29 mouse cellular contexts compared by ENCODE assay signal in the genomic region with DNA sequence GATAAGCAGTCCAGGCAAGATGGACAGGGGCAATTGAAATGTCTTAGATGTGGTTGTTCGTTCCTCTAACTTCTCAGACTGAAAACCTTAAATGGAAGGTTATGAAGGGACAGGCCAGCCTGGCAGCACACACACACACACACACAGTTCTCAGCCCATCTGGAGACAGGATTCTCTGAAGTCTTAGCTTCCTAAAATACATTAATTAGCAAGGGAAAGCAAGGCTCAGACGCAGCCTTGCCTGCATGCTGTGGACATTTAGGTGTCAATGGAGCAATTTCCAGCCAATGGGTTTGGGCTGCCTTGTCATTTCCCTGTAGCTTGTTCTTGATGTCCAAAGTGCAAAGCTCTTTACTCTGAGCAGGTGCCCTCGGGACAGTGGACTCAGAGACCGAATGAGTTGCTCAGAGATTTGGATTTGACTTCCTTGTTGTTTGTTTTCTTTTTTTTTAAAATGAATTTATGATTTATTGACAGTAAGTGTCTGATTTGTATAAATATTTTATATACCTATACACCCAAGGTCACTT.
DNase-seq lines count a peak whose midpoint lies in the region; ATAC-seq and TF ChIP-seq lines count a peak whose summit lies in the region.
"Had no signal": no experiment of that assay in that cellular context is flagged by ENCODE, and none has a peak within 500 bp of the region (broad histone marks: within the 10 kb centered on the region; RNA-seq: fewer than 3 reads in every experiment).

No protein-coding gene starts in this region.

- no peaks in the 10 kb centered on the region for H3K27me3 ChIP-seq in kidney, embryonic 16.5 days (ENCODE audit: insufficient read depth, low read length)
- H3K27me3 ChIP-seq in intestine, embryonic 15.5 days (replicated peaks): no peaks in the 10 kb centered on the region
- H3K27me3 ChIP-seq in small intestine, adult 2 months (ENCODE audit: control insufficient read depth, insufficient read depth, low read length): no peaks in the 10 kb centered on the region
- H3K27me3 ChIP-seq: forebrain, embryonic 12.5 days; forebrain, embryonic 15.5 days; hindbrain, embryonic 13.5 days had no signal

- DNase-seq in heart, adult 11 months: peak; percentile 44
- no peak for DNase-seq in heart, postnatal 14 days
- peak; percentile 30 to 40 for DNase-seq in kidney, postnatal 36 days
- no peak for DNase-seq in heart, postnatal 36 days
- DNase-seq: adrenal gland, postnatal 10 days; B cell, adult 2 months; cerebellum, adult 11-12 months; cerebellum, adult 8-10 months; cerebellum, postnatal 10 days; cerebellum, postnatal 36 days; embryo, embryonic 11 days; gastrocnemius, adult 2 months; gastrocnemius, postnatal 14 days; heart, adult 2 months had no signal

- H3K9ac ChIP-seq in kidney, embryonic 16.5 days (replicated peaks; ENCODE audit: low read length): no peak overlapping the region
- H3K9ac ChIP-seq in intestine, embryonic 15.5 days: no peak overlapping the region
- H3K9ac ChIP-seq: embryonic facial prominence, embryonic 13.5 days; forebrain, embryonic 12.5 days; forebrain, embryonic 15.5 days; heart, embryonic 13.5 days; hindbrain, embryonic 13.5 days had no signal

- intact Hi-C loops in heart, postnatal 14 days (cut with DNase I): no loop called here
- intact Hi-C loops in heart, postnatal 36 days (cut with DNase I): no loop called here

- no peaks in the 10 kb centered on the region for H3K4me1 ChIP-seq in kidney, embryonic 16.5 days (ENCODE audit: insufficient read depth, low read length)
- no peaks in the 10 kb centered on the region for H3K4me1 ChIP-seq in intestine, embryonic 15.5 days (replicated peaks)
- peaks cover 5% of the 10 kb centered on the region for H3K4me1 ChIP-seq in small intestine, adult 2 months (ENCODE audit: control insufficient read depth, insufficient read depth, insufficient read length, low read length)
- H3K4me1 ChIP-seq: embryonic facial prominence, embryonic 13.5 days; heart, embryonic 10.5 days; heart, embryonic 13.5 days; hindbrain, embryonic 10.5 days had no signal

- ATAC-seq in kidney, embryonic 16.5 days (ENCODE audit: low FRiP score, low TSS enrichment): no peak
- peak; percentile 83 for ATAC-seq in intestine, embryonic 15.5 days
- ATAC-seq: forebrain, embryonic 15.5 days; hindbrain, embryonic 16.5 days; Patski had no signal

- TF ChIP-seq POLR2A in small intestine, adult 2 months (IDR thresholded peaks at IDR 0.05; ENCODE audit: low read depth, low read length): no peak

- H3K4me3 ChIP-seq in kidney, embryonic 16.5 days (ENCODE audit: low read length): no peak overlapping the region
- no peak overlapping the region for H3K4me3 ChIP-seq in intestine, embryonic 15.5 days (replicated peaks)
- no peak overlapping the region for H3K4me3 ChIP-seq in small intestine, adult 2 months (ENCODE audit: low read depth, low read length)
- H3K4me3 ChIP-seq: embryonic facial prominence, embryonic 10.5 days; embryonic facial prominence, embryonic 13.5 days; erythroblast, embryonic 14.5 days; forebrain, embryonic 12.5 days; forebrain, embryonic 15.5 days; gastrocnemius, adult 2 months; heart, adult 2 months; heart, embryonic 10.5 days; heart, embryonic 13.5 days; hindbrain, embryonic 10.5 days; hindbrain, embryonic 13.5 days had no signal

- H3K4me2 ChIP-seq in kidney, embryonic 16.5 days (replicated peaks; ENCODE audit: low read depth, low read length): no peak overlapping the region
- H3K4me2 ChIP-seq in intestine, embryonic 15.5 days (replicated peaks): no peak overlapping the region
- H3K4me2 ChIP-seq: embryonic facial prominence, embryonic 13.5 days; forebrain, embryonic 12.5 days; forebrain, embryonic 15.5 days; heart, embryonic 13.5 days; hindbrain, embryonic 13.5 days had no signal

- no peaks in the 10 kb centered on the region for H3K9me3 ChIP-seq in kidney, embryonic 16.5 days (ENCODE audit: low read length)
- H3K9me3 ChIP-seq in intestine, embryonic 15.5 days: no peaks in the 10 kb centered on the region
- H3K9me3 ChIP-seq: embryonic facial prominence, embryonic 10.5 days; embryonic facial prominence, embryonic 13.5 days; forebrain, embryonic 12.5 days; forebrain, embryonic 15.5 days; hindbrain, embryonic 10.5 days; hindbrain, embryonic 13.5 days had no signal

- H3K27ac ChIP-seq in kidney, embryonic 16.5 days (ENCODE audit: low read length): no peak overlapping the region
- no peak overlapping the region for H3K27ac ChIP-seq in intestine, embryonic 15.5 days
- peak overlapping the region; percentile 10; the same call in 1 of the 2 replicates for H3K27ac ChIP-seq in small intestine, adult 2 months (ENCODE audit: insufficient read depth, low read depth, low read length)
- H3K27ac ChIP-seq: embryonic facial prominence, embryonic 10.5 days; embryonic facial prominence, embryonic 13.5 days; forebrain, embryonic 12.5 days; forebrain, embryonic 15.5 days; gastrocnemius, adult 2 months; heart, adult 2 months; heart, embryonic 10.5 days; heart, embryonic 13.5 days; hindbrain, embryonic 10.5 days; hindbrain, embryonic 13.5 days had no signal

- no peak for TF ChIP-seq CTCF in small intestine, adult 2 months (IDR thresholded peaks at IDR 0.05; ENCODE audit: extremely low read depth, insufficient read length, insufficient replicate concordance, low read depth, low read length)

- H3K36me3 ChIP-seq in kidney, embryonic 16.5 days (ENCODE audit: insufficient read depth, low read length): no peaks in the 10 kb centered on the region
- no peaks in the 10 kb centered on the region for H3K36me3 ChIP-seq in intestine, embryonic 15.5 days
- no peaks in the 10 kb centered on the region for H3K36me3 ChIP-seq in small intestine, adult 2 months (ENCODE audit: control insufficient read depth, insufficient read depth, low read length)
- H3K36me3 ChIP-seq: embryonic facial prominence, embryonic 10.5 days; embryonic facial prominence, embryonic 13.5 days; forebrain, embryonic 12.5 days; forebrain, embryonic 15.5 days; G1E; heart, embryonic 10.5 days; heart, embryonic 13.5 days; hindbrain, embryonic 10.5 days; hindbrain, embryonic 13.5 days had no signal

- WGBS in kidney, embryonic 16.5 days: 76% methylated on average over 4 of the region's 4 CpGs
- 62% methylated on average over 4 of the region's 4 CpGs for WGBS in intestine, embryonic 15.5 days
- 31% methylated on average over 4 of the region's 4 CpGs for WGBS in small intestine, adult 2 months

Comparison
In these comparisons a context has a peak if more than half of its experiments do, and no peak if none do; other contexts are left out.
1. DNase-seq: peak in heart, adult 11 months (single experiment) and kidney, postnatal 36 days (2 of 2); none in heart, postnatal 14 days (0 of 2) and heart, postnatal 36 days (0 of 2).